Mouse (Mus musculus) kidney, adult 2 months (tissue): ENCODE measurements around the gene D330020A13Rik. TPM values are rescaled to one million over a fixed set of nuclear protein-coding genes. Genes with fewer than 3 reads are reported as not detected.
"Not testable (repeated sequence)": the region's sequence is repeated elsewhere in the genome, so short reads cannot be mapped to it uniquely, and the experiment has no call there.

Source experiments
- DNase-seq: peaks from one replicate; pipeline ENCODE4 v3.0.0; 2021
- H3K27ac ChIP-seq: fragments of 200-500 bp; 2 replicates; pipeline ENCODE4 v1.5.1; 2012; ENCODE audit warnings: low read depth, low read length, control low read depth, inconsistent platforms; ENCODE audit not compliant: insufficient read depth
- H3K27me3 ChIP-seq: fragments of 200-500 bp; replicated peaks from 2 replicates; pipeline ENCODE4 v1.6.1; 2012; ENCODE audit warnings: mild to moderate bottlenecking, moderate library complexity, low read length, inconsistent platforms; ENCODE audit not compliant: control insufficient read depth, insufficient read depth
- H3K36me3 ChIP-seq: fragments of 200-500 bp; 2 replicates; pipeline ENCODE4 v1.6.1; 2012; ENCODE audit warnings: mild to moderate bottlenecking, moderate library complexity, low read length, inconsistent platforms; ENCODE audit not compliant: control insufficient read depth, insufficient read depth
- H3K4me1 ChIP-seq: fragments of 200-500 bp; 2 replicates; pipeline ENCODE4 v1.6.1; 2011; ENCODE audit warnings: low read length; ENCODE audit not compliant: control insufficient read depth, insufficient read depth
- H3K4me3 ChIP-seq: fragments of 200-500 bp; 2 replicates; pipeline ENCODE4 v1.5.1; 2011; ENCODE audit warnings: mild to moderate bottlenecking, low read depth, low read length, control low read depth; ENCODE audit not compliant: insufficient read depth
- CTCF ChIP-seq: fragments of 200-500 bp; conservative IDR thresholded peaks from 2 replicates; pipeline ENCODE4 v1.5.1; 2011; ENCODE audit warnings: low read depth, mild to moderate bottlenecking, control low read depth, low read length, moderate library complexity, mixed read lengths; ENCODE audit not compliant: insufficient read depth, insufficient read length
- POLR2A ChIP-seq: fragments of 200-500 bp; IDR thresholded peaks from one replicate; pipeline ENCODE4 v1.6.1; 2011; ENCODE audit warnings: low read depth, low read length, control low read depth
- WGBS: fragments of 180-500 bp; shearing (Covaris S2); methylation state at CpG from one replicate; pipeline ENCODE4 v1.1.7; 2018; 5-methylcytosine and 5-hydroxymethylcytosine counted together
- polyA plus RNA-seq: library from polyadenylated mRNA; depleted of rRNA; stranded (reverse); fragments of >200 nt; gene quantifications from 2 replicates; pipeline ENCODE4 v1.2.3, GENCODE M21; 2012

D330020A13Rik gene
- polyA plus RNA-seq, 1 experiment: 0.09 TPM

GRCm38 (mm10) chr6:120294785-120295133 is 595 bp downstream of the D330020A13Rik start:
- no peak for TF ChIP-seq CTCF
- TF ChIP-seq POLR2A: no peak
- Histone ChIP-seq H3K4me1 (0 out of 2 replicates have a peak, but pooled peaks cover 2% of the 10 kb centered on the region), H3K4me3 (peak overlapping the region; percentile 66), H3K27me3 (no peaks in the 10 kb centered on the region), H3K36me3 (no peaks in the 10 kb centered on the region), H3K27ac (peak overlapping the region; percentile 12; the same call in 1 of the 2 replicates)
- 2% methylated on average over 16 of the region's 16 CpGs for WGBS
- DNase-seq: peak; percentile 92

- not testable (repeated sequence) for H3K27ac ChIP-seq, DNase-seq, H3K4me1 ChIP-seq, H3K4me3 ChIP-seq, H3K27me3 ChIP-seq, H3K36me3 ChIP-seq
- WGBS: 99% methylated on average over 2 of the region's 2 CpGs
Measured at GRCm38 (mm10) chr6:120296589-120296988, 2.4 kb downstream of the D330020A13Rik start.

- TF ChIP-seq CTCF (peak; percentile 83), POLR2A (no peak)
- H3K4me1 ChIP-seq: no peaks in the 10 kb centered on the region
- no peaks in the 10 kb centered on the region for H3K27me3 ChIP-seq
- 8% methylated on average over 6 of the region's 6 CpGs for WGBS
- no peak overlapping the region for H3K4me3 ChIP-seq
- no peak overlapping the region for H3K27ac ChIP-seq
- no peaks in the 10 kb centered on the region for H3K36me3 ChIP-seq
- peak; percentile 71 for DNase-seq
Measured at GRCm38 (mm10) chr6:120301137-120301536, 7.0 kb downstream of the D330020A13Rik start.

GRCm38 (mm10) chr6:120302755-120303316 is 8.7 kb downstream of the D330020A13Rik start:
- 15% methylated on average over 16 of the region's 16 CpGs for WGBS
- DNase-seq: peak; percentile 15
- H3K27me3 ChIP-seq: no peaks in the 10 kb centered on the region
- no peaks in the 10 kb centered on the region for H3K36me3 ChIP-seq
- no peak overlapping the region for H3K27ac ChIP-seq
- no peaks in the 10 kb centered on the region for H3K4me1 ChIP-seq
- no peak overlapping the region for H3K4me3 ChIP-seq
- TF ChIP-seq CTCF: peak; percentile 37
- no peak for TF ChIP-seq POLR2A

GRCm38 (mm10) chr6:120306859-120307594 is 12.9 kb downstream of the D330020A13Rik start:
- no peak overlapping the region for H3K4me3 ChIP-seq
- no peaks in the 10 kb centered on the region; the same call in 1 of the 2 replicates for H3K4me1 ChIP-seq
- 91% methylated on average over 3 of the region's 3 CpGs for WGBS
- H3K27ac ChIP-seq: no peak overlapping the region
- TF ChIP-seq POLR2A (no peak), CTCF (no peak)
- no peaks in the 10 kb centered on the region for H3K27me3 ChIP-seq
- no peaks in the 10 kb centered on the region for H3K36me3 ChIP-seq
- no peak for DNase-seq

GRCm38 (mm10) chr6:120309338-120309737 is 15.2 kb downstream of the D330020A13Rik start:
- Histone ChIP-seq H3K36me3 (no peaks in the 10 kb centered on the region), H3K4me1 (no peaks in the 10 kb centered on the region; the same call in 1 of the 2 replicates), H3K4me3 (no peak overlapping the region), H3K27me3 (no peaks in the 10 kb centered on the region), H3K27ac (0 out of 2 replicates have a peak overlapping the region, but pooled peaks have one; percentile 29)
- DNase-seq: peak; percentile 87
- no peak for TF ChIP-seq POLR2A
- peak; percentile 19; the same call in 1 of the 2 replicates for TF ChIP-seq CTCF
- WGBS: 47% methylated on average over 9 of the region's 9 CpGs

- H3K27ac ChIP-seq: 0 out of 2 replicates have a peak overlapping the region, but pooled peaks have one; percentile 29
- no peaks in the 10 kb centered on the region for H3K27me3 ChIP-seq
- H3K4me3 ChIP-seq: no peak overlapping the region
- DNase-seq: peak; percentile 53
- TF ChIP-seq POLR2A (no peak), CTCF (no peak)
- H3K36me3 ChIP-seq: no peaks in the 10 kb centered on the region
- WGBS: 54% methylated on average over 3 of the region's 3 CpGs
- H3K4me1 ChIP-seq: no peaks in the 10 kb centered on the region; the same call in 1 of the 2 replicates
Measured at GRCm38 (mm10) chr6:120309787-120310186, 15.6 kb downstream of the D330020A13Rik start.
